10 mouse cellular contexts compared by ENCODE assay signal in genomic region chr8:47787705-47788104, GRCm38 (mm10). TPM values are rescaled to one million over a fixed set of nuclear protein-coding genes. Genes with fewer than 3 reads are reported as not detected.
A peak's percentile ranks its signal among the peaks of the same experiment; 100 is the strongest.
DNase-seq lines count a peak whose midpoint lies in the region; ATAC-seq and TF ChIP-seq lines count a peak whose summit lies in the region.
"Had no signal": no experiment of that assay in that cellular context is flagged by ENCODE, and none has a peak within 500 bp of the region (broad histone marks: within the 10 kb centered on the region; RNA-seq: fewer than 3 reads in every experiment).

No protein-coding gene starts in this region.

- H3K4me1 ChIP-seq in kidney, postnatal 0 days (replicated peaks; ENCODE audit: insufficient read depth, low read length): no peaks in the 10 kb centered on the region
- peaks cover 22% of the 10 kb centered on the region for H3K4me1 ChIP-seq in forebrain, embryonic 10.5 days
- no peaks in the 10 kb centered on the region for H3K4me1 ChIP-seq in liver, embryonic 12.5 days

- no peak for DNase-seq in kidney, postnatal 0 days (ENCODE audit: low spot score)
- DNase-seq in kidney, postnatal 4 days: no peak
- no peak for DNase-seq in forebrain, embryonic 10.5 days (ENCODE audit: extremely low spot score, low spot score)
- DNase-seq in heart, postnatal 4 days: peak; percentile 48
- DNase-seq in retina, adult 2 months (ENCODE audit: low read depth, low spot score): peak; percentile 88
- no peak for DNase-seq in ovary, postnatal 36 days (ENCODE audit: low spot score)
- DNase-seq in ovary, postnatal 10 days (ENCODE audit: low spot score): no peak
- DNase-seq: gastrocnemius, postnatal 10 days had no signal

- H3K36me3 ChIP-seq in kidney, postnatal 0 days (ENCODE audit: insufficient read depth, low read length): no peaks in the 10 kb centered on the region
- H3K36me3 ChIP-seq in forebrain, embryonic 10.5 days (replicated peaks): no peaks in the 10 kb centered on the region
- no peaks in the 10 kb centered on the region for H3K36me3 ChIP-seq in liver, embryonic 12.5 days

- H3K4me2 ChIP-seq in kidney, postnatal 0 days (ENCODE audit: low read length): no peak overlapping the region
- H3K4me2 ChIP-seq in liver, embryonic 12.5 days: no peak overlapping the region

- WGBS in kidney, postnatal 0 days: 33% methylated on average over 10 of the region's 10 CpGs
- 42% methylated on average over 10 of the region's 10 CpGs for WGBS in forebrain, embryonic 10.5 days
- 48% methylated on average over 10 of the region's 10 CpGs for WGBS in liver, embryonic 12.5 days (ENCODE audit: insufficient replicate concordance)

- no peak for TF ChIP-seq CTCF in kidney, postnatal 0 days (IDR thresholded peaks at IDR 0.05; ENCODE audit: low read depth)

- no peak overlapping the region for H3K9ac ChIP-seq in kidney, postnatal 0 days (ENCODE audit: low read depth, low read length)
- no peak overlapping the region for H3K9ac ChIP-seq in liver, embryonic 12.5 days
- H3K9ac ChIP-seq: liver, embryonic 14.5 days had no signal

- ATAC-seq in kidney, postnatal 0 days (replicated peaks; ENCODE audit: low FRiP score, low read depth): 0 out of 2 replicates have a peak, but pooled peaks have one; percentile 40
- ATAC-seq in liver, embryonic 12.5 days: no peak

- no peak overlapping the region for H3K27ac ChIP-seq in kidney, postnatal 0 days
- peak overlapping the region; percentile 69 for H3K27ac ChIP-seq in forebrain, embryonic 10.5 days
- no peak overlapping the region for H3K27ac ChIP-seq in liver, embryonic 12.5 days
- H3K27ac ChIP-seq: liver, embryonic 14.5 days had no signal

- no peak overlapping the region for H3K4me3 ChIP-seq in kidney, postnatal 0 days (replicated peaks; ENCODE audit: low read depth, low read length)
- H3K4me3 ChIP-seq in forebrain, embryonic 10.5 days: no peak overlapping the region
- H3K4me3 ChIP-seq in liver, embryonic 12.5 days: no peak overlapping the region

- H3K9me3 ChIP-seq in kidney, postnatal 0 days (replicated peaks; ENCODE audit: low read length): no peaks in the 10 kb centered on the region
- H3K9me3 ChIP-seq in forebrain, embryonic 10.5 days: peaks cover 7% of the 10 kb centered on the region; the same call in 1 of the 2 replicates
- no peaks in the 10 kb centered on the region for H3K9me3 ChIP-seq in liver, embryonic 12.5 days (replicated peaks)

- no peaks in the 10 kb centered on the region for H3K27me3 ChIP-seq in kidney, postnatal 0 days (ENCODE audit: insufficient read depth, low read length)
- no peaks in the 10 kb centered on the region for H3K27me3 ChIP-seq in forebrain, embryonic 10.5 days (ENCODE audit: poor library complexity, severe bottlenecking)
- no peaks in the 10 kb centered on the region for H3K27me3 ChIP-seq in liver, embryonic 12.5 days (replicated peaks)

RNA-seq across cellular contexts. Expression of gene Cldn24, which starts 34.2 kb away (rescaled TPM):
- not detected in 2 replicates for polyA plus RNA-seq in kidney, postnatal 0 days (2015; fragmentation: Nextera tagmentation; extraction: Ambion mirVana)
- polyA plus RNA-seq in forebrain, embryonic 10.5 days (2016; fragmentation: Nextera tagmentation; extraction: Ambion mirVana): not detected in 2 replicates
- not detected for total RNA-seq in heart, postnatal 4 days (2021)
- polyA plus RNA-seq in liver, embryonic 12.5 days (2016; fragmentation: Nextera tagmentation; extraction: Ambion mirVana): not detected in 2 replicates
- total RNA-seq: gastrocnemius, postnatal 10 days had no signal
- polyA plus RNA-seq: liver, embryonic 14.5 days had no signal

RNA-seq across cellular contexts. Expression of gene Cldn22, which starts 36.6 kb away (rescaled TPM):
- not detected in 2 replicates for polyA plus RNA-seq in kidney, postnatal 0 days (2015; fragmentation: Nextera tagmentation; extraction: Ambion mirVana)
- not detected in 2 replicates for polyA plus RNA-seq in forebrain, embryonic 10.5 days (2016; fragmentation: Nextera tagmentation; extraction: Ambion mirVana)
- not detected for total RNA-seq in heart, postnatal 4 days (2021)
- not detected in 2 replicates for polyA plus RNA-seq in liver, embryonic 12.5 days (2016; fragmentation: Nextera tagmentation; extraction: Ambion mirVana)
- polyA plus RNA-seq: liver, embryonic 14.5 days had no signal

Comparison
In these comparisons a context has a peak if more than half of its experiments do, and no peak if none do; other contexts are left out.
1. DNase-seq: peak in heart, postnatal 4 days (single experiment) and retina, adult 2 months (single experiment); none in kidney, postnatal 0 days (single experiment), kidney, postnatal 4 days (0 of 2), forebrain, embryonic 10.5 days (single experiment), ovary, postnatal 36 days (single experiment) and ovary, postnatal 10 days (single experiment).